Mouse (Mus musculus) G1E-ER4 (cell line): ENCODE measurements around the gene Vsig10l. TPM values are rescaled to one million over a fixed set of nuclear protein-coding genes. Genes with fewer than 3 reads are reported as not detected.

ENCODE experiments used
- GATA1 ChIP-seq: IDR thresholded peaks from one replicate; pipeline ENCODE4 v1.8.0; 2012; ENCODE audit warnings: low read length, inconsistent platforms
- polyA plus RNA-seq: library from polyadenylated mRNA; stranded (reverse); fragments of >175 nt; gene quantifications from 2 replicates; pipeline ENCODE4 v1.2.3, GENCODE M21; 2012

Gene Vsig10l
- polyA plus RNA-seq, 1 experiment = 0.44 TPM

DNA sequence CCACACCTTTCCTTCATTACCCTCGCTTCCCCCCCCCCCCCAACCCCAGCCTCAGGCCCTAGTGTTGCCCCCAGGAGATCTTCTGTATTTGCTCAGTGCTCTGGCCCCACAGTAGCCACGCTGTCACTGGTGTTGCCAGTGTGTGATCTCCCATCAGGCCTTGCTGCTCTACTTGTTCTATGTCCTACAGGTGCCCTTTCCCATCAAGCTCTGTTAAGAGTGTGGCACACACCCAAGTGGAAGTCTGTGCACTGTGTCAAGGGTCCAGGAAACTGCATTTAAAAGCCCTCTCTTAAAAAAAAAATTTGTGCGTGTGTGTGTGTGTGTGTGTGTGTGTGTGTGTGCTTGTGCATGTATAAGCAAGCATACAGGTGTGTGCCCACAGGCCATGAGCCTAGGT lies 14.7 kb upstream of the Vsig10l start:
- no peak for TF ChIP-seq GATA1

- no peak for TF ChIP-seq GATA1
Observed at GRCm38 (mm10) chr7:43449811-43450210, 13.1 kb upstream of the Vsig10l start.

GRCm38 (mm10) chr7:43451726-43452125 lies 11.2 kb upstream of the Vsig10l start:
- no peak for TF ChIP-seq GATA1

- no peak for TF ChIP-seq GATA1
Observed at GRCm38 (mm10) chr7:43452609-43453008, 10.3 kb upstream of the Vsig10l start.

- TF ChIP-seq GATA1 = no peak
Observed at GRCm38 (mm10) chr7:43453599-43454355, 9.2 kb upstream of the Vsig10l start.

DNA sequence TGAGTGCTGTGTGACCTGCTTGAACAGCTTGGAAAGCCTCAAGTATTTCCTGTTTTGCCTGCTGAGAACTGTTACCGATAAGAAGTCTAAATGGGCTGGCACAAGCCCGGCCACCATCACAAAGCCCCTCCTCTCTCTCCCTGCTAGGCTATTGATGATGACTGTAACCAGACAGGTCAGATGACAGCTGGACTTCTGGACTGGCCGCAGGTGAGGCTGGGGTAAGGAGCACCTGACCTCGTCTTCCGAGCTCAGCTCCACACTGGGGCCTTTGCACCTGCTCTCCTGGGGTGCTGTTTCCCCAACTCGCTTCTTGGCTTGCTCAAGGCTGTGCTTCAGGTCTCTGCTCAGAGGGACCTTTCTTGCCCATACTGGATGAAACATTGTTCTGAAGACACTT lies 8.6 kb upstream of the Vsig10l start:
- no peak for TF ChIP-seq GATA1

- TF ChIP-seq GATA1 = no peak
Observed at GRCm38 (mm10) chr7:43463976-43464375, 1.0 kb downstream of the Vsig10l start.

- TF ChIP-seq GATA1 = no peak
Observed at GRCm38 (mm10) chr7:43464864-43465343, 2.0 kb downstream of the Vsig10l start.

- TF ChIP-seq GATA1 = no peak
Observed at GRCm38 (mm10) chr7:43465344-43466098, 2.6 kb downstream of the Vsig10l start.

DNA sequence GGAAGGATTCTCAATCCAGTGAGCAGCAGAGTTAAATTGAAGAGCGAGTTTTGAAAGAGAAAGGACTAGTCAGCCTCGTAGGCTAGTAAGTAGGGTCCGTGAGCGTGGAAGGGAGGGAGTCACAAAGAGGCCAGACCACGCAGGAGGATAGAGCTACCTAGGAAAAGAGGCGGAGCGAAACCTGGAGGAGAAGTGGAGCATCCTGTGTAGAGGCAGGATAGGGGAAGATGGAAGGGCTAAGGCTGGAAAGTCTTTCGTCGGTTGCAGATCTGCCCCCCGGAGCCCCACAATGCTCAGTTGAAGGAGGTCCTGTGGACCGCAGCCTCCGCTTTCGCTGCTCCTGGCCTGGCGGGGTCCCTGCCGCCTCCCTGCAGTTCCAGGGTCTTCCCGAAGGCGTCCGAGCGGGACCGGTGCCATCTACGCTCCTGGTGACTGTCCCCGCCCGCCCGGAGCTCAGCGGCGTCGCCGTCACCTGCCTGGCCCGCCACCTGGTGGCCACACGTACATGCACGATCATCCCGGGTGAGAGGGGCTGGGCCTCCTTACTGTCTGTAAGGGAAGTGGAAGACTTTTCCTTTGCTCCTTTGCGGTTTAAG lies 3.2 kb downstream of the Vsig10l start:
- no peak for TF ChIP-seq GATA1

GRCm38 (mm10) chr7:43470373-43470772 lies 7.4 kb downstream of the Vsig10l start:
- TF ChIP-seq GATA1 = no peak

DNA sequence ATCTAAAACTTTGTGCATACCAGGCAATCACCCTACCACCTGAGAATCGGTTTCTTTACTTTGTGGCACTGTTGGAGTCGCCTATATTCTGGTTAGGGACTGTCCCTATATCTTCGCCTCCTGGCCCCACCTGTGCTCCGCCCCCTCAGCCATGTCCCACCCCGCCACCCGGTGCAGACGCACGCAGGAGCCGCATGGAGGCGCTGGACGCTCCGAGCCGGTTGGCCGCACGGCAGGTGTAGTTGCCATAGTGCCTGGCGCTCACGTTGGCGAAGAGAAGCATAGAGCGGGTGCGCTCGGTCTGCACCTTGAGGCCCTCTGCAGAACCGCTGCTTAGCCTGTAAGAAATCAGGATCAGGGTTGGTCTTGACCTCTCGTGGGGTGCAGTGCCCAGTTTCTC lies 12.8 kb downstream of the Vsig10l start:
- TF ChIP-seq GATA1 = no peak

DNA sequence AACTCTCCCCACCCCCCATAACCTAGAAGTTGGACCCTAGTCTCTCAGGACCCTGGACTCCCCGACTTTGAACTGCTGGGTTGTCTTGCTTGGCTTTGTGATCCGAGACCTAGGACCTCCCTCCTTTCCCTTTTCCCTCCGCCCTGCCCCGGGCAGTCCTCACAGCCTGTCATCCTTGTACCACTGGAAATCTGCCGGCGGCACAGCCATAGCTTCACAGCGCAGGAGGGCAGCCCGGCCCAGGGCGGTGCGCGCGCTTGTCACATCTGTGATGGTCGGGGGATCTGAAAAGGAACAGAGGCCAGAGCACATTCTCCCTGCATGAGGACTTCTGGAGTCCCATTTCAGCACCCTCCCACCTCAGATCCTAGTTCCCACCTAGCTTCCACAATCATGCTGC lies 13.4 kb downstream of the Vsig10l start:
- TF ChIP-seq GATA1 = no peak

- no peak for TF ChIP-seq GATA1
Observed at GRCm38 (mm10) chr7:43481191-43481590, 18.2 kb downstream of the Vsig10l start.

DNA sequence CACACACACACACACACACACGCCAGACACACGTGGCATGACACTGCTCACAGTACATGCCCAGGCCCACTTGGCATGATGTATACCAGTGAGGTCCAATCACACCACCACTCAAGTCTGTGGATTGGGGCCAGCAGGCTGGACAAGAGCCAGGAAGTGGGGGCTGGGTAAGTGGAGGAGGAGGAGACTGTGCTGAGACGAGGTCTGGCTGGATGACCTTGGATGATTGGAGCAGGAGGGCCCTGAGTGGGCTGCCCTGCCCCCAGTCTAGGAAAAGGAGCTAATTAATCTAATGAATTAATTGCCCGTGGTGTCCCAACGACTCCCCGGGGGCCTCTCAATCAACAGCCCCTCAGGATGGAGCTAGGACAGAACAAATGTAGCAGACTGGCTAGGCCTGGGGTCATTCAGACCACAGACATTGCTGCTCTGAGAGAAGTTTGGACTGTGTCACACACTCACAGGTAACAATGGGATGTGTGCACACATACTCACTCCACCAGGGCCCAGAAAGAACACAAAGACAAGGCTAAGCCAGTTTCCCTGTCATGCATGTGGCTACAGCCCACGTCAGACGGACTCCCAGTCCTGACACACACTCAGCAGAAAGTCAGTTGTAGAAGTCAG lies 19.3 kb downstream of the Vsig10l start:
- no peak for TF ChIP-seq GATA1

DNA sequence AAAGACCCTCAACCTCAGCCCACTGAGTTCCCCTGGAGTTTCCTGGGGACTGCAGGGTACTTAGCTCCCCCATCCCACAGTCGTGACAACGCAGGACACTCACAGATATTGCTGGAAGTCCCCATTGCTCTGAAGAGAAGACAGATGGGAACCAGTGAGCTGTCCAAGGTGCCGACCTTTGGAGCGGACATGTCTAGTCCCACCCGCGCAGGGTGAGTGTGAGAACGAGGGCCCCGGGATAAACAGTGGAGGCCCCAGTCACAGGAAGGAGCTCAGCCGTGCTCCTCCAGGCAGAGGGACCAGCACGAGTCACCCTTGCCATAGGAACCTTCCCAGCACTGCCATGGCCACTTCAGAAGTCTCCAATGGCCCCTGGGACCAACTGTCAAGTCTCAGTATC lies 20.3 kb downstream of the Vsig10l start:
- TF ChIP-seq GATA1 = no peak

- no peak for TF ChIP-seq GATA1
Observed at GRCm38 (mm10) chr7:43488646-43489045, 25.7 kb downstream of the Vsig10l start.
